Mouse (Mus musculus) gastrocnemius, adult 8-10 months (tissue): ENCODE measurements at regions not wholly inside any gene's neighbourhood (a gene's known extent, or its start where the extent isn't known, plus 50 kb on each side); places are given as distances from the start of the nearest gene placed in this dataset.

Source experiments
- DNase-seq, 2 experiments: peaks; one replicate each; pipeline ENCODE4 v3.0.0; 2022; ENCODE audit warnings: low spot score in 2 of 2

DNA sequence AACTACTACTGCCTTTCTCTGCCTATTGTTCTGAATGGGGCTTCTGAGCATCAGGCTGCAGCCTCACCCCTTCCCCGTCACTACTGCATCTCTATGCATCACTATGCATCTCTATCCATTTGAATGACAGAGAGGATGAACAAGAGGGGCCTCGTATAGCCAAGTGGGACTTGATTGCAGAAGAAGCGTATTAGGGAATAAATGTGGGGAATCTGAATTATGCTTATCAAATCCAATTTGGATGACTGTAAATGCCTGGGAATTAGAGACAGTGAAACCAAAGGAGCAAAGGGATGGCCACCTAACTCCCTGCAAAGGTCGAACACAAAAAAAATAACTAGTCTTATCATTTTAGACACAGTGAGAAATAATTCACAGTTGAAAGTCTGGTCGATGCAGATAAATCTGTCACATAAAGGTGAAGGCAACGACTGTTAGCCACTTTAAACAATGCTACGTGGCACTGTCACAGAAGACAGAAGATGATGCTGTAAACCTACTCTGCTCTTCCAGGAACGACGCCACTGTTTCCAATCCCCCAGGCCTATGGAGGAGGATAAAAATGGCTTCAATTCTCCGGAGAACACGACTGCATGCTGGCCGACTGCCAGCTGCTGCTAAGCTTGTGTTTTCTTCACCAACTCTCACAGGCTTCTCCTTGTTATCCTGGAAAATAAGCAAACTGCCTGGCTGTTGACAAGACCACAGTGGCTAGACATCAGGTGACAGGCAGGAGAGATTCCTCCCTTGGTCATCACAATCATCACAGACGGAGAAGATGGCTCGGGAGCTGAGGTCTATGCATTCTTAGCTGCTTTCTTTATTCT, 213.6 kb upstream of the Akirin2 start:
- no peak for DNase-seq

DNA sequence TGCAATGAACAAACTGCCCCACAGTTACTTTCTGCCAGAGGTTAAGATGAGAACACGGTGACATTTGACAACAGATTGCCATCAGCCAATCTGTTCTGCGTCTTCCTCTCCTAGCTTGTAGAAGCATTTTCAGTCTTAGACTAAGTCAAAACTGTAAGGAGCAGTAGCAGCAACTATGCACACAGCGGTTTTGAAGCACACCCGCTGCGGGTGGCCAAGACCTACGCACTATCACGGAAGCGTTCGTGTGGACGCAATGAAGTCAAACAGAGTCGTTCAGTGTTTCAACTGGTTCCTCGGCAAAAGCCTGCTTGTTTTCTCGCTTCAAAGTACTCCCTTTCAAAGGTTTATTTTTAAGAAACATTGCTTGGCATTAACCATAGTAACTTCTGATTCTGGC, 212.9 kb upstream of the Akirin2 start:
- no peak for DNase-seq

DNA sequence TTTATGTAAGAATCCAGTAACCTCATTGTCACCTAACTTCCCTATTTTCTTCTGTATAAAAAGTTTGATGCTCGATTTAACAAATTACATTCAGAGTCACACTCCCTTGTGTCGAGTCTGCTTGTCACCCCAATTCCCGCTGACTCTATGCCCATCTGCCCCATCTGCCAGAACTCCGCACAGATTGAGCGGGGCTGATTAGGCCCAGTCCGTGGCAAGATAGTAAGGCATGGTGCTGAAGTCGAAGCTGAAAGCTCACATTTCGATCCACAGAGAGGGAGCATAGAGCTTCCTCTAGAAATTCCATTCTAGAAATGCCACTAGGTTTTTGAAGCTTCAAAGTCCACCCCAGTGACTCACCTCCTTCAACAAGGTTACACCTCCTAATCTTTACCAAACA, 210.7 kb upstream of the Akirin2 start:
- DNase-seq, result no peak

DNA sequence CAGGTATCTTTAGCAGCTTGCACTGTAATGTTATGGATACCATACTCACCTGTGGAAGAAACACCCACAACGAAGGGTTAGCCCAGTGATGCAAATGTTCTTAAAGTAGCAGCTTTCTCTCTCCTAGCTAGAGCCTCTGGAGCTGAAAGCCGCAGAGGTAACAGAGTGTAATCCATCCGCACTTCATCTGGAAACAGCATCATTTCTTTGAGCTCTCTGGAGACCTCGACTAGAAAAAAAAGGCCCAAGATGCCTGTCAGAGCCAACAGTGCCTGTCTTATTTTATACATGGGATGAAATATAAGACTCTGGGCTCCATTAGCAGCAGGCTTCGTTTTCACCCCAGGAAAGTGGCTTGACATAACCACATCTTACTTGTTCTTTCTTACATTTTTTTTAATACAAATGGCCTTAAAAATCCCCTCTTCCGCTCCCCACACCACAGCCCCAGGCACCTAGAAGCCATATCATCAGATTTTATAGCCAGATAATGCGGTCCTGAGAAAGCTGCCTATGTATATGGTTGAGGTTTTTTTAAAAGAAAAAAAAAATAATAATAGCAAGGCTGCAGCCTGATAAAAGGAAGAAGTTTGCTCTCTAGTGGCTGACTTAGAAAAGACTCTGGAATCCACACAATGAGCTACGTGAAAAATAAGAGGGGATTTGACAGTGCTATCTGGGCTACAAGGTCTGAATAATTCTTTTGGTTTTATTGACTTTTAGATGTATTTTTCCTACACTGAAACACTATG, 179.3 kb upstream of the Akirin2 start:
- DNase-seq, result no peak

DNA sequence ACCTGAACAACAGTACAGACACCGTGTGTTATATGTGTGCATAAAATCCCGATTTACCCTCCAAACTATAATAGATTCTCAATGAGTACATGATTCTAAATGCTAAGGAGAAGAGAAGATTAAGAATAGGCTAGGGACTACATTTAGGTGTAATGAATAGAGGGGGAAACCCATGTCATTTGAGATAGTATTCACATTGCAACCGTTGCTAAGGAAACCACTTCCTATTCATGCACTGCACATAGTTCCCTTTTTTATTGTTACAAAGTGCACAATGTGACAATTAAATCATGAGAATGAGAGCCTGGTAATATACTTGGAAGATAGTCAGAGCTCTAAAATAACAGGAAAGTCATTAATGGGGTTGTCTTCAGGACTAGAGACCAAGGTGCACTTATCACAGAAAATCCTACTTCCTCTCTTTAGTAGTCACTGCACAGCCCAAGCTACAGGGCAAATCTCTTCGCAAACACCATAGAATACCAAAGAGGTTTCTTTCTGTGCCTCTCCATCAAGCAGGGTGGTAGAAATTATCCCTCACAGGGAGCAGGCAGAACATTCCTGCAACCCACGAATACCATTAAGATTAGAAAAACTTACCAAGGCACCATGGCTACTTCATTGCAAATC, 164.3 kb upstream of the Akirin2 start:
- no peak for DNase-seq

DNA sequence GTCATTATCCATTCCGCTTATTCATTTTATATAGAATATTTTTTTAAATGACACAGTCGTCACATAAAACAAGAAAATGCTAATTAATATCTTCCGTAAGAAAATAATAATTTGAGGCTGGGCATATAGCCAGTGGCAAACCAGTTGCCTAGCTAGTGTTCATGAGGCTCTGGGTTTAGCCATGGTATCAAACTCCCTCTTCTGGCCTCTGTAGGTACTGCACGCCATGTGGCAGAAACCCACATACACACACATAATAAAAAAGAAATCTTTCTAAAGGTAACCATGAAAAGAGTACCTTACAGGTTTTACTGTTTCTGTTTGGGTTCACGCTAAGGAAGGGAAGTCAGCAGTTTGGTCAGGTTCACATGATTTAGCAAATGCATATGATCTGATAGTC, 159.2 kb upstream of the Akirin2 start:
- no peak for DNase-seq

DNA sequence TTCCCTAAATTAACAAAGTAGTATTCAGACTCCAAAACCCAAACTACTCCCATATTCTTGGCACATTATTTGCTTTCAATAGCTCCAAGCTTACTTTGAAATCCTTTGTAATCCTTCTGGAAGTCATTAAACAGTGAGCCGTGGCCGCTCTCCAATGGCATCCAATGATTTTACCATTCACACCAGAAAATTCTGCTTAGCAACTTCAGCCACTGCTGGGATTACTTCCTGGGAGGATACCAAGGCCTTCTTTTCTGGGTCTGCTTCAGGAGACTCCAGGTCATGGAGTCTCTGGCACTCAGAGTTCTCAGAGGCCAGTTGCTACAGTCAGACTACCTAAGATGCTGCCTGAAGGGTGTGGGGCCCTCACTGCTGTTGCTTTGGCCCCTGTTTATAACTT, 147.7 kb upstream of the Akirin2 start:
- DNase-seq, result peak; percentile 48 to 69

DNA sequence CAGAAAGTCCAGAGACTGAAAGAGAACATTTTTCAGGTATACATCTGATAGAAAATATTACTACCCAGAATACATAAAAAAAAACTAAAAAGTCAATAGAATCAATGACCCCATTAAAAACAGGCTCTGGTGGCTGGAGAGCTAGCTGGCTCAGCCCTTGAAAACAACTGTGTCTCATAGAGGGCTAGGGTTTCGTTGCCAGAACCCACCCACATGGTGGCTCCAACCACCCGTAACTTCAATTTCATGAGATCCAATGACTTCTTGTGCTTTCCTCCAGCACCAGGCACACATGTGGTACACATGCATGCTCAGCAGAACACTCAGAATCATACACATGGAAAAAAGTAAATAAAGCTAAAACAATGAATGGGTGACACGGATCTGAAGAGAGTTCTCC, 143.6 kb upstream of the Akirin2 start:
- peak in 1 of 2 experiments; percentile 7 for DNase-seq

DNA sequence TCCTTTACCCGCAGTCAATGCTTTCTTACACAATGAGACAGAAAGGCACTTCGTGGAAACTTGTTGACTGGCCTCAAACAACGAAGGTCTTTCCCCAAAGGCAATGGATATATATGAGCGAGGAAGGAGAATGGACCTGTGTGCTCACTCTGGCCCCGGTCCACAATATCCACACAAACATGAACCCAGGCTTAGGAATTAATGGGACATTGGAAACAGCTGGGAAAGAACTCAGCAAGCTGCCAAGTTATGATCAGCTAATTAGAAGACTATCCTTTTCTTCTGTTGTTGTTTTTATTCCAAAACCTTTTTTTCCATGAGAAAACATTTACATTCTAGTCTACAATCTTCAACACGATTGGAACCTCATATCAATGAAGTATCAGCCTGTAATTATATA, 129.8 kb upstream of the Akirin2 start:
- DNase-seq, result no peak

DNA sequence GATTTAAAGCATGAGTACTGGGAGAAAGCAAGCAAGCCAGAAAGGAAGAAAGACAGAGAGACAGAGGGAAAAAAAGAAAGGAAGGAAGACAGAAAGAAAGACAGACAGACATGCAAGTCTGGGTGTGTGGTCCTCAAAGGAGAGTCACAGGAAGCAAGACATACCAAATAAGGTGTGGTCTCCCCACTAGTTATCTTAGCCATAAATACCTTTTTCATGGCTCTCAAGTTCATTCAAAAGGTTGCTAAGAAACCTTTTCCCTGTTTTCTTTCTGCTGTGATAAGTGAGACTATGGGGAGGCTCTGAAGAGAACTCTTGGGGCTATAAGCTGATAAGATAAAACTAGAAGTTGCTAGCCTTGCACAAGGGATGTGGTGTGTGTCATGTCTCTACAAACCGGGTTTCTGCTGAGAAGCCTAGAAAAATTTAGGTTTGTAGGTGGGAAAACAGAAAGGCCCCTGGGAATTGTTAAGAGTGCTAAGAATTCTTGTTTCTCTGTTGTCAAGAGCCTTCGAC, 126.5 kb upstream of the Akirin2 start:
- no peak for DNase-seq

DNA sequence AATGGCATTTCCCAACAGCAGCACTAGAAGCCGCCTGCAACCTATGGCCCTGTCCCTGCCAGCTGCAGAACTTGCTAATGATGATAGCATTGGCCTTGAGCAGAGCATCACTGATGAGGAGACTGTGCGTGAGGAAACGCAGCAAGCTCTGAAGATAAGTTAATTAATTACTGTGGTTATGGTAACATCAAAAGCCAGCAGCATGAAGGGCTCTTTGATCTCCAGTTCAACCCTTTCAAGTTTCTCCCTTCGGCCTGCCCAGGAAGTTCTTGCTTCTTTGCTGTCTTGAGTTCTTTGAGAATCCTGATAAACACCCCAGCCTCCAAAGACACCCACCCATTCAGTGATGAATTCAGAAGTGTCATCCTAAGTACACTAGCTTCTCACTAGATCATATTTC, 121.7 kb upstream of the Akirin2 start:
- no peak for DNase-seq

DNA sequence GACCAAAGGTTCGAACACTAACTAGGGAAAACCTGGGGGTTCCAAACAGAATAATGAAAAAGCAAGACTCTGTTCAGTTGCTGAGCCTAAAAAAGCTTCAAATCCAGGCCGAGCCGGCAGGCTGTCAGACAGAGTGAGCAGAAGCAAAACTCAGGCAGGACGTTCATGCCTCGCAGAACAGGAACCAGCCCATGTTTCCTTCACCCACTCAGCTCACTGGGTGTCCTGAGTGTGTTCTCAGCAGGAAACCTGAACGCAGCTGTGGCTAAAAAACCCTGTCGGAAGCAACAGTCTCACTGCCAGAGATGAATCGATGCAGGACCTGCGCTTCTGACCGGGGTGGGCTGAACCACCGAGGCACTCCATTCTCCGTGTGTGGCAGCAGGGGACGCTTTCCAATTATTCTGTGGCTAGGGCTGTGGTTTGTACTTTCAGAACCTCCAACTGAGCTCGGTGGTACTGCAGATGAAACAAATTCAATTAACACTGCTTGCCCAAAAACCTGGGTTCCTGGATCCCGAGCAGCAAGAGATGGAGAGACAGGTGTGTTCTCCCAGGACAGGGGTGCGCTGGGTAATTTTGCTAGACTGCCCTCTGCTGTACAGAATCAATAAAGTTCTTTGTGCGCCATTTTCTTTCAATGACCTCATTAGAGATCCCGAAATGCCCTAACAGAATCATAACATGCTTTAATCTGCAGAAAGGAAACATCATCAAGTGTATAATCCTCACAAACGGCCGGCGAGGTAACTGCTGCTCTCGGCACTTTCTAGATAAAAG, 121.1 kb upstream of the Akirin2 start:
- DNase-seq, result no peak

DNA sequence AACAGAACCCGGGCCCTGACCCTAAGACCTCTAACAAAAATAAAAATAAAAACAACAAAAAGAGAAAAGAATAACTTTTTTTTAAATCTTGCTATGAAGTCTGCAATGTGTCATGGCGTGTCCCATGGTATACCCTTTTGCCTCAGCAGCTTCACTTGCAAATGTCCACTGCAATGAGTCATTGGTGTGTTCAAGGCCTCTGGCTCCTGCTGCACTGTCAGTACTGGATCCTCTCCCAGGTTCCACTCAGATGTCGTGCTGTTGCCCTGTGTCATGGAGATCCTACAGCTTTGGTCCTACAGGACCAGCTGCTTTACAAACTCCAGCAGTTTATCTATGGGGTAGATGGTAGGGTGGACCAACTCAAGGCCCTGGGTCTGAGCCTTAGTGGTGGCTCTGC, 113.4 kb upstream of the Akirin2 start:
- no peak for DNase-seq

DNA sequence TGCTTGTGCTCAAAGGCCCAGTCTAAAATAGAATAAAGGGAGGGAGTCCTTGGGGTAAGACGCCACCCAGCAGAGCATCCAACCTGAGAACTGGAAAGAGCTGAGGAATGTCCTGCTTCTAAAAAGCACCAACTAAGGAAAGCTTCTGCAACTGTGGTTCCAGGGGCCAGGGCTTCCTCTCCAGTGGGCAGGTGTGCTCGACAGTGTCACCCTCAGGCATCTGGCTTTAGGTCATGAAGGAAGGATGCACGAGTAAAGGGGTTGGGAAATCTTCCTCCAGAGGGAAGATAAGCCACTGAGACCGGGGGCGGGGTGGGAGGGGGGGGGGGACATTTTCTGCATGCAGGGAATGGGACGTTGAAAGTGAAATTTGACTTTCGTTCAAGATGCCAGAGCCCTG, 101.2 kb upstream of the Akirin2 start:
- no peak for DNase-seq

DNA sequence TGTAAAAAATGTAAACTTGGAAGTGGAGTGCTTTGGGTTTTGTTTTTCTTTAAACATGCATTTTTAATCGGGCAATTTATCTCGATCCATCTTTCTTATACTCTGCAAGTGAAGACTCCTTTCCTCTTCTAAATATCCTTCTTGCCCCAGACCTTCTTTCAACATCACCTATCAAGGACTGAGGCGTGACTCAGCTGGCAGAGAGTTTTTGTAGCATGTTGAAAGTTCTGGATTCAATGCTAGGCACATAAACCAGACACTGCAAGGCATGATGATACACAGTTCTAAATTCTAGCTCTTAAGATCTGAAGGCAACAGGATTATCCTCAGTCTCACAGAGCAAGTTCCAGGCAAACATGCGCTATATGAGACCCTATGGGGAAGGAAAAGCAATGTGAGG, 88.1 kb upstream of the Akirin2 start:
- DNase-seq, result no peak

DNA sequence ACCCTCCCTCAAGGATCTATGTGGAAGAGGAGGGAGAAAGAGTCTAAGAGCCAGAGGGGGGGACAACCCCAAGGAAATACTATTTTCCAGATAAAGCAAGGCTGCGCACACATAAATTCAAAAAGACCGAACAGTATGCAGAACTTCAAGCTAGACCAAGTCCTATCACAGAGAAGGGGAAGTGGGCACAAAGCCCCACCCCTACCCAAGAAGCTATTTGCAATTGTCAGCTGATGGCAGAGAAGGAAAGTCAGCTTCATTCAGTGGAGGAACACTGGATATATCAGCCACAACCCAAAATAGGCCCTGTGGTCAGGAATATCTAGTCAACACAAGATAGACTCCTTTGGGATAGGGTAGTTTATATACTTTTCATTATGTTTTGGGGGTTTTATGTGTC, 84.9 kb upstream of the Akirin2 start:
- no peak for DNase-seq

DNA sequence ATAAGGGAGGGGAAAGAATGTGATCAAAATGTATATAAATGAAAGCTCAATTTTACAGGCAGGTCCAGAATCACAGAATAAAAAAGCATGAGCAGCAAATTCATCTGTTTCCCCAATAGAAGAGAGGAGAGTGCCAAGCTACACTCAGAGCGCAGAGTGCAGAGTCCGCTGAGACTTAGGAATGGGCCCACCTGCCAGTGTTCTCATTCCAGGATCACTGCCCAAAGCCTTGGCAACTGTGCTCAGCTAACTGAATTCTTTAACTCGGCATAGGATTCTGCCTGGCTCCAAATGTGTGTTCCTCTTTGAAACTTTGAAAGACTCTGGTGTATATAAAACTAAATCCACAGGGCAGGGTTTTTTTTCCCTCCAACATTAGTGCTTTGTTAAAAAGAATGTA, 84.4 kb upstream of the Akirin2 start:
- DNase-seq, result no peak

DNA sequence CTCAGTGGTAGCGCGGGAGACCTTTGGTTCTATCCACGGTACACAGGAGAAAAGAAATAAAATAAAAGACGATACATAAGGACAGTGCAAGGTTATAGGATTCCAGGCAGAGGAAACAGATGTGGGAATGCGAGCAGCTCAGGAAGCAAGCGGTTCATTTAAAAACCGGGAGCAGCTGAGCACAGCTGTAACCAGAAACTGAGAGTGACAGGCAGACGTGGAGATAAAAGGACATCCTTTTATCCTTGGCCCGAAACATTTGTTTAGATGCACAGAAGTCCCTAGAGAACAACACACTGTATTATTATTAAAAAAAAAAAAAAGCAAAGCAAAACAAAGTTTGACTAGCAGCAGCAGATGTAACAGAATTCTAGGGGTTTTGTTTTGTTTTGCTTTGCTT, 82.6 kb upstream of the Akirin2 start:
- no peak for DNase-seq

DNA sequence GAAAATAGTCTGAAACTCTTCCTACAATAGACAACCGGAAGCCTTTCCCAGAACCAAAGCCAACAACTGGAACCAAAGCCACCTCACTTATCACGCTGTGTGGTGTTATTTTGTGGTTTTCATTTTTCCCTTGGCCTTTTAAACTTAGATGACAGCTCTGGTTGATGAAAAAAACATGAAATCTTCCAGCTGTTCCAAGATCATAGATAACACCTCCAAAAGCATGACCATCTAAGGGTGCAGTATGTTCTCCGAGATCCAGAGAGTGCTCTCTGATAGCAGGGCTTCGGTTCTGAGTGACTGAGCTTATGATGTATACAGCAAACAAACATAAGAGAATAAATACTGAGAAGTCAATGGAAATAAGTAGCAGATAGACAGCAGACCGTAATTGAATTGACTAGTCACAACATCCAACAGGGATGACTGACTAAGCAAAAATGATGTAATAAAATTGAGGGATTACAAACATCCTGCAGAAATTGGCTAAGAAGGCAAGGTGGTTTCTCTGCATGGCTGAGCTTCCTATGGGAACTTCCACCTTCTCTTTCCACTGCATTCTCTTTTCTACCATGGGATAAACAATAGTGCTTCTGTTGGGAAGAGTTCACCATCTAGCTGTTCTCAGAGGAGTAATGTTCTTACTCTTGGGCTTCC, 74.8 kb upstream of the Akirin2 start:
- DNase-seq, result no peak

DNA sequence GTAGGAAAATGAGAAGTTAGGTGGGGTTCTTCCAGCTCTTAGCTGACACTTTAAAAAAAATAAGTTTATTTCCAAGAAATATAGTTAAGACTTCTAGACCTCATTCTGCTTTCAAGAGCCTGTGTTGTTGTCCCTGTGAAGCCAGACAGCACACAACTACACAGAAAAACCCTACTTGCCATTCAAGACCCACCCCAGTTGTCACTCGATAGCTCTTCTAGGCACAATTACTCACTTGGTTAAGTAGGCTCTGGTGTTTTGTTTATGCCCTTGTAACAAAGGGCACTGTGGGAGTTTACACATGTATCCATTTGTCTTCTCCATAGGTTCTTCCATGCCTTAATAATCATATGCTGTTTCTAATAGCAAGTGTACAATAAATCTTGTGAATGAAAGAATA, 66.5 kb upstream of the Akirin2 start:
- no peak for DNase-seq

DNA sequence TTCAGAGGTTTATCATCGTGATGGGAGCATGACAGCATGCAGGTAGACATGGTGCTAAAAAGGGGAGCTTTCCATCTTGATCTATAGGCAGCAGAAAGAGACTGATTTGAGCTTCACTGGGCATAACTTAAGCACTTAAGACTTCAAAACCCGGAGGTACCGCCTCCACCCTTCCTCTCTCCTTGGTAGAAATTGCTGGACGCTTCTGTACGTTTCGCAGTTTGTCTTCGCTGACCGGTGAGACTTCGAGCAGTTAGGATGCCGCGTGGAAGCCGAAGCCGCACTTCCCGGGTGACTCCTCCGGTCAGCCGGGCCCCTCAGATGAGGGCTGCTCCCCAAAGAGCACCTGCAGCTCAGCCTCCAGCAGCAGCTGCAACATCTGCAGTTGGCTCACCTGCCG, 65.2 kb upstream of the Akirin2 start:
- DNase-seq, result no peak
